Mouse (Mus musculus) liver, adult 2 months (tissue): Measurements from ENCODE around the gene Lax1.

Experiments
- CTCF ChIP-seq: fragments of 200-500 bp; IDR thresholded peaks from 2 replicates; pipeline ENCODE4 v1.5.1; 2011; ENCODE audit warnings: low read depth, low read length, control low read depth
- POLR2A ChIP-seq: fragments of 200-500 bp; IDR thresholded peaks from 2 replicates; pipeline ENCODE4 v1.6.1; 2011; ENCODE audit warnings: low read length, control low read depth; ENCODE audit not compliant: insufficient read depth; ENCODE audit errors: extremely low read depth

DNA sequence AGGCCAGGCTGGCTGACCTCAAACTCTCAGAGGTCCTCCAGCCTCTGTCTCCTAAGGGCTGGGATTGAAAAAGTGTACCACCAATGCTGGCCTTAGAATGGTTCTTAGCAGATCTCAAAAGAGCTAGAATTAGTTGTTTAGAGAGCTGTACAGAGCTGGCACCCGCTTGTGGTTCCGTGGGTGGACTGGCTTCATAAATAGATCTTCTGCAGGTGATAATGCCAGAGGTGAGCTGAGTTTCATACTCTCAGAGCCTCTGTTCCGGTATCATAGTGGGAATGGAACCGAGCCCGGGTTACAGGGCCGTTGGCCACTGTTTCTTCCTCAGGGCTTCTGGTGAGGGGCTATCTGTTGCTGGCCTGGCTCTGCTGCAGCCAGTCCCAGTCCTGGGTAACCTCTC, 1.1 kb upstream of the Lax1 start:
- TF ChIP-seq CTCF, result no peak
- TF ChIP-seq POLR2A, result no peak
